Mouse (Mus musculus) skeletal muscle tissue, adult 2 months (tissue): Measurements from ENCODE around the gene Kcnk10.

Experiments used
- DNase-seq: peaks from one replicate; pipeline ENCODE4 v3.0.0-alpha.2; 2012; ENCODE audit warnings: low read depth, low spot score

Kcnk10 gene

GRCm38 (mm10) chr12:98571896-98572680, 6.0 kb downstream of the Kcnk10 start:
- DNase-seq = no peak

GRCm38 (mm10) chr12:98569380-98569779, 8.7 kb downstream of the Kcnk10 start:
- DNase-seq = no peak

GRCm38 (mm10) chr12:98567877-98568276, 10.2 kb downstream of the Kcnk10 start:
- no peak for DNase-seq

GRCm38 (mm10) chr12:98564383-98564782, 13.7 kb downstream of the Kcnk10 start:
- no peak for DNase-seq

- DNase-seq = no peak
Measured at GRCm38 (mm10) chr12:98563261-98563660, 14.8 kb downstream of the Kcnk10 start.

GRCm38 (mm10) chr12:98562341-98562977, 15.7 kb downstream of the Kcnk10 start:
- DNase-seq = no peak

GRCm38 (mm10) chr12:98560038-98560437, 18.1 kb downstream of the Kcnk10 start:
- no peak for DNase-seq

- no peak for DNase-seq
Measured at GRCm38 (mm10) chr12:98557013-98557677, 21.0 kb downstream of the Kcnk10 start.

GRCm38 (mm10) chr12:98549981-98550380, 28.1 kb downstream of the Kcnk10 start:
- no peak for DNase-seq

- no peak for DNase-seq
Measured at GRCm38 (mm10) chr12:98548141-98548540, 30.0 kb downstream of the Kcnk10 start.

- DNase-seq = no peak
Measured at GRCm38 (mm10) chr12:98545875-98546274, 32.2 kb downstream of the Kcnk10 start.

- DNase-seq = no peak
Measured at GRCm38 (mm10) chr12:98545251-98545560, 32.9 kb downstream of the Kcnk10 start.

GRCm38 (mm10) chr12:98544545-98545250, 33.4 kb downstream of the Kcnk10 start:
- DNase-seq = no peak

- DNase-seq = no peak
Measured at GRCm38 (mm10) chr12:98536760-98537159, 41.4 kb downstream of the Kcnk10 start.

- no peak for DNase-seq
Measured at GRCm38 (mm10) chr12:98536036-98536435, 42.1 kb downstream of the Kcnk10 start.

- no peak for DNase-seq
Measured at GRCm38 (mm10) chr12:98535494-98535901, 42.6 kb downstream of the Kcnk10 start.

GRCm38 (mm10) chr12:98528635-98529034, 49.5 kb downstream of the Kcnk10 start:
- no peak for DNase-seq

- no peak for DNase-seq
Measured at GRCm38 (mm10) chr12:98525361-98525760, 52.7 kb downstream of the Kcnk10 start.

GRCm38 (mm10) chr12:98524331-98525311, 53.5 kb downstream of the Kcnk10 start:
- DNase-seq = no peak

- DNase-seq = no peak
Measured at GRCm38 (mm10) chr12:98521311-98521710, 56.8 kb downstream of the Kcnk10 start.

GRCm38 (mm10) chr12:98520568-98520931, 57.6 kb downstream of the Kcnk10 start:
- DNase-seq = no peak
